Mouse (Mus musculus) frontal cortex, postnatal 25 days (tissue): ENCODE measurements around the gene Mad1l1.
A peak's percentile ranks its signal among the peaks of the same experiment; 100 is the strongest.

Experiments used
- DNase-seq, 2 experiments: peaks; one replicate each; pipeline ENCODE4 v3.0.0; 2022; ENCODE audit warnings: low spot score in 2 of 2

Mad1l1 gene

DNA sequence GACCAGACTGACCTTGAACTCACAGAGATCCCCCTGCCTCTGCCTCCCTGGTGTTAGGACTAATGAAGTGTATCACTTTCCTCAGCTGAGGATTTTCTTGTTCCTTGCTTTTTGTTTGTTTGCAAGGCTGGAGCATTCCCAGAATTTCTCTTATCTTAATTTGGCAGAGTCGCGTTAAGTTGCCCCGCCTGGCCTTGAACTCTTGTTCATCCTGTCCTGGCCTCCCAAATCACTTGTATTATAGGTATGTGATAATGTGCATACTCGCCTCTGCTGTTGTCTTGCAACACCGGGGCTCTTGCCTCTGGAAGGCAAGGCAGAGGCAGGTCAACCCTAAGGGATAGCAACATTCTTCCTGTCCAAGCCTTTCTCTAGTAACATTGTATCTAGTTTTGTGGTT, 2.7 kb upstream of the Mad1l1 start:
- DNase-seq: no peak

DNA sequence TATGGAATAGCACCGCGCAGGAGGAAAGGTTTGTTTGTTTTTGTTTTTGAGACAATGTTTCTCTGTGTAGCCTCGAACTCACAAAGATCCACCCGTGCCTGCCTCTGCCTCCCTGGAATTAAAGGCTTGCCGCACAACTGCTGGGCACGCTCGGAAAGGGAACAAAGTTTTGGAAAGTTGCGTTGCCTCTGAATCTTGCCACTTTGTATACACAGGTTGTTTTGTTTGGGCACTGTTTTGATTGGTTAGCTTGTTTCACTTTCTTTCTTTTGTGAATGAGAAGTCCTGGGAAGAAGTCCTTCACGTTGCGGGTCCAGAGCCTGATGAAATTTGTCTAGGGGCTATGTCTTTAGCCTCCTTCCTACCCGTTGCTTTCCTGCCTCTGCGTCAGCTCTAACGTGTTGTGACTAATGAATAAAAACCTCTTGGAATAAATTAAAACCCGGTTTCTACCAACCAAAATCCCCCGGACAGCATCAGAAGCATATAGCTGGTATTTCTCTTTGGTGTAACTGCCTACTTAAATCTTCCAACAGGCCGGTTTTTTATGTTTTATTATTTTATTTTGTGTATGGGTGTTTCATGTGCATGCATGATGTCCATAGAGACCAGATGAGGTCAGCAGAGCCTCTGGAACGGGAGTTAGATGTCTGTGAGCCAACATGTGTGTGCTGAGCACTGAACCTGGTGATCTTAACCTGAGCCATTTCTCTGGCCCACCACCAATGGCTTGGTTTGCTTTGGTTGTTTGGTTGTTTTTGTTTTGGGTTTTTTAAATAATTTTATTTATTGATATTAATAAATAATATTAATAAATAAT, 614 bp upstream of the Mad1l1 start:
- no peak for DNase-seq

DNA sequence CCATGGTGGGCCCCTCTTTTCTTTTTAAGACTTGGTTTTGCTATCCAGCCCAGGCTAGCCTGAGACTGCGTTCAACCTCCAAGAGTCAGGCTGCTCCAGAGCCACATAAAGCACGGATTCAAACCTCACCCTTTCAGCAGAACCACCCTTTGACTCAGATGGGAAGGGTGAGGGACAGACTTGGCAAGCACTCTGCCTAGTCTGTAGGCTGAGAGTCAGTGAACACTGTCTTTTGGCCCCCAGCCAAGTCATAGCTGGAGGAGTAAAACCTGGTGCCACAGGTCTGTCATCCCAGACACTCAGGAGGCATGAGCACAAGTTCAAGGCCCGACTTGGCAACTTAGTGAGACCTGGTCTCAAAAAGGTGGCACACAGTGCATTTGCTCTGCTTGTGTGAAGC, 4.6 kb downstream of the Mad1l1 start:
- no peak for DNase-seq

DNA sequence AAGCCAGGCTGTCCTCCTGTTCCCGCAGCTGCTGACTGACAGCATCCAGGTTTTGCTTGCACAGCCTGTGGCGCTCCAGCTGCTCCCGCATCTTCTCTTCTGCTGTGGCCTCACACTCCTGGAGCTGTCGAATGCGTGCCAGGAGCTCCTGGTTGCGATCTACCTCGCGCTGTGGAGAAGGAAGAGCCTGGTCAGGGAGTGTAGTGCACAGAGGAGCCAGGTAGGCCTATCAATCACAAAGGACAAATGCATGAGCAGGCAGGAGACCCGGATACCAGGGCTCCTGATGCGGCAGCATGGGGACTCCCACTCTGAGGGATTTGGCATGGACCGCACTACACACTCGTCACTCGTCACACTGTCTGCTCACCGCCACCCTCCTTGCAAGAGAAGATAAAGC, 13.8 kb downstream of the Mad1l1 start:
- no peak for DNase-seq

DNA sequence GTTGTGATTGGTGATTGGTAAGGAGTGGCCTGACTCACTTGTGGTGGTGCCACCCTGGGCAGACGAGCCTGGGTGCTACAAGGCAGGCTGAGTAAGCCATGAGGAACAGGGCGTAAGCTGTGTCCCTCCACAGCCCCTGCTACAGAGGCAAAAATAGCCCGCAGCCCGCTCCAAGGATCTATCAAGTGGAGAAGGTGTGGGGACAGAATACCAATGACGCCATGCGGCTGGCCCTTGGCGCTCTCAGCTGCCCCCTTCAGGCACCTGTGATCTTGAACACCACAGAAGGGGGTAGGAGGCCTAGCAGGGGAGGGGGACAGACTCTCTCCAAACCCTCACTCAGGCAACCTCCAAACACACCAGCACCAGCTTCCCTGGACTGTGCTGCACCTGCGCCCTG, 15.3 kb downstream of the Mad1l1 start:
- no peak for DNase-seq

DNA sequence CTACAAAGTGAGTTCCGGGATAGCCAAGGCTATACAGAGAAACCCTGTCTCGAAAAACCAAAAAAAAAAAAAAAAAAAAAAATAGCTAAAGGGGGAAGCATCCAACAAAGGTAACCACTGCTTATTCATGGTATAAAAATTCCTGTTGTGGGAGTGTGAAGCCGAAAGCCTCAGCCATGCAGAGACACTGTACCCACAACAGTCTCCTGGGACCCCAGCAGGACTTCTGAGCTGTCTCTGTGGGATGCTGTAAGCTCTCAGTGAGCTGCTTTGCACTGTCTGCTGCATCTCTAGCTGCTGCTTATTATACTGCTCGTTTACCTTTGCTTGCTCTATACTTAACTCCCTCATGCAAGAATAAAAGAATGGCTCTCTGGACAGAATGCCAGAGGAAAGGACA, 23.1 kb downstream of the Mad1l1 start:
- DNase-seq: no peak

DNA sequence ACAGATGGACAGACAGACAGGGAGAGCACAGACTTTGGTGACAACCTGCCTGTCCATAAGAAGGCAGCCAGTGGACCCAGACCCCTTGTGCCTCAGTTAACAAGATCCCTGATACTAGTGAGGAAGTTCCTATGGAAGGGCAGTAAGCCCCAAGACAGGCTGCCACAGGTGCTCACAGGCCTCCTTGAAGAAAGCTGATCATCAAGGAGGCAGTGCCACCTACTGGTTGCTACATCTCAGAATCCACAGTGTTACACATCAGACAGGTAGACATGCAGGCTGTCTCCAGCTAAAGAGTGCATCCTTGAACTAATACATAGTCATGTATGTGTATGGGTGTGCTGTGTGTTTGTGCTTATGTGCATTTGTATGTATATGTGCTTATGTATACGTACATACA, 29.2 kb downstream of the Mad1l1 start:
- DNase-seq: peak; percentile 37 to 53

DNA sequence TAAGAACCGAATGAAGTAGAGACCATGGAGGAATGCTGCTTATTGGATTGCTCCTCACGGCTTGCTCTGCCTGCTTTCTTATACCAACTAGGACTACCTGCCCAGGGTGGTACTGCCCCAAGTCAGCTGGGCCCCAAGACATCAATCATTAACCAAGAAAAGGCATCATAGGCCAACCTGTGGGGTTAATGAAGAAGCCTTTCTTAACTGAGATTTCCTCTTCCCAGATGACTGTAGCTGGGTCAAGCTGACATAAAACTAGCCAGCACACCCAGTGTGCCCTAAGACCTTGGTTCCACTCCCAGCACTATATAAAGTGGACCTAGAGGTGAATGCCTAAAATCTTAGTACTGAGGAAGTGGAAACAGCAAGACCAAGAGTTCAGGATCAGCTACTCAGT, 32.2 kb downstream of the Mad1l1 start:
- no peak for DNase-seq

DNA sequence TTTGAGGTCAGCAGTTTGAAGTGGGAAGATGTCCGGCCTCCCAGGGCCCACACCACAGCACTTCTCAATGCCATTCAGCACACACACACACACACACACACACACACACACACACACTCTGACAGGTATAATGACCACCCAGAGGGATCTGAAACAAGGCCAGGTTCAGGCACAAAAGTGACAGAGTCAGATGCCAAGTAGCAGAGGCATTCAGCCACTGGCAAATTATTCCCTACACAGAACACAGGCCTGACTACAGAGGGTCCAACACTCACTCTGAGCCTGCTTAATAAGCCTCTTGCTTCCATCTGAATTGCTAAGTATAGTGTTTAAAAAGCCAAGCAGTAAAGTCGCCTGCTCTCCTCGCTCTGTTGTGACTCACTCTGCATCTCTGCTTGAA, 33.1 kb downstream of the Mad1l1 start:
- no peak for DNase-seq

DNA sequence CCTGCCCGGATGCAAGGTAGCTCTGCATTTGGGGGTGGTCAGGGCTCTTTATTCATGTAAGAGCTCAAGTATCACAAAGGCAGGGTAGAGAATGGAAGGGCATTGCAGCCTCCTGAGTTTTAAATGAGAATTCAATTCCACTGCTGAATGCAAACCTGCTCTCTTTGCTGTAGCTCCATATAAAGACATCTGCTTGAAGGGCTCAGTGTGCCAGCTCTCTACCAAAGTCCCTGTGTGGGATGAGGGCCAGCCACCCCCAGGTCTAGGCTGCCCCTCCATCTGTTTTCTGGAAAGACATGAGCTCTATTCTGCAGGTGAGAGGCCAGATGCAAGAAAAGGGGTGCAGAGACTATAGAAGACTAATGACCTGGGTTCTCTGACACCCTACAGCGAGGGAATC, 36.6 kb downstream of the Mad1l1 start:
- no peak for DNase-seq

DNA sequence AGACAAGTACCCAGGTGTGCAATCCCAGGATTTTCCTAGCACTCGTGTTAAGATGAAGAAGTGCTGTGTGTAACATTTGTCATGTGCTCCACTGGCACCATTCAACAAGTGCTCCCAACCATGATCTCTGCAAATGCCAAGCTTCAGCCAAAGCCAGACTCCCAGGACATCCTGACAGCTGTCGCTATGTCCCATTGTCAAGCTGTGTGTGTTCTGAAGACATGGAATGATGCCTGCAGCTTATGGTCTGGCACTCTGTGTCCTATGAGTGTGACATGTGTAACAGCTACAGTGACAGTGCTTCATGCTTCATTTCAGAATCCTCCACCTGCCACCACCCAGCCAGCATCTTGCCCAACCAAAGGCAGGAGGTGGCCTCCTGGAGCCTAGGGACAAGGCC, 37.3 kb downstream of the Mad1l1 start:
- DNase-seq: no peak

DNA sequence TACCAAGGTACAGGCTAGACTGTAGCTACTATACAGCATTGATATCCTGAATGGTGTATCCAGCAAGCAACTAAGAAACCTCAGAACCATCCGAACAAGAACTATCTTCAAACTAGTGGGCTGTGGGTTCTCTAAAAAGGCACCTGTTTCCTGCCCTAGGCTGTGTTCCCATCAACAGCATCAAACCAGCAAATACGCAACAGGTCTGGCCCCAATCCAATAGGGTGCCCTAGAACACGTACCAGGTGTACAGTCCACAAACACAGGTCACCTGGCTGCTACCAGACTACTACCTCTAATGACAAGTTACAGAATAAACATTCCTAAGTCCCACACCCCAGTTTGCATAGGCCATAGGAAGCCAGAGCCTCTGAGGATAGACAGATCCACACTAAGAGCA, 38.5 kb downstream of the Mad1l1 start:
- no peak for DNase-seq

DNA sequence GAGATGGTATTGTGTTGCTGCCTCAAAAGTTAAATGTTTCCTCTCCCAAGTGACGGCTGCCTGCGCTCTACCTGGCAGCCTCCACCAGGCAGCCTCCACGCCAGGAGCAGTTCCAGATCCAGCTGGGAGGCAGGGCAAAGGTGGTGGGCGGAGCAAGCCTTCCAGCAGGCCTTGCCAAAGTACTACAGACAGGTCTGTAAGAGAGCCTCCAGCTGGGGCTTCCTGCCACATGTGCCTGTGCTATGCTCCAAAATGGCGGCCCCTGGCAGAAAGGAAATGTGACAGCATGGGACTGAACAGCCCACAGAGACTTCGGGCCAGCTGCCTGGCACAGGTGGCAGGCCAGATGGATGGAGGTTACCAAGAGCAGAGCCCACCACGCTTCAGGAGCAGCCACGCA, 39.0 kb downstream of the Mad1l1 start:
- DNase-seq: no peak

DNA sequence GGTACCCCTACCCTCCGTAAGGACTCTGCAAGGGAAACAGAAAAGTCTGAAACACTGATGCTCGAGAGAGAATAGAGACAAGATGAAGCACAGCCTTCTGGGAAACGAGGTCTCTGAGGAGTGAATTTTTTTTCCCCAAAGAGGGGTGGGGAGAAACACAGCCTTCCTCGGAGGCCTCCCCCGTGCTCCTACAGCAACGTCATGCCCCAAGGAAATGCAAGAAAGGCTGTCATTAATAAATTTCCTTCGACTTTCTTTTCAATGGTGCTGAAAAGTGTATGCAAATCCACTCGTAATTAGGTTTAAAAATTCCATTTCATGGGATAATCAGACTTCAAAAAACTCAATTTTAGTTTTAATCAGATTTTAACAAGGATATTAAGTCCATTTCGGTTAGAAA, 41.1 kb downstream of the Mad1l1 start:
- no peak for DNase-seq

DNA sequence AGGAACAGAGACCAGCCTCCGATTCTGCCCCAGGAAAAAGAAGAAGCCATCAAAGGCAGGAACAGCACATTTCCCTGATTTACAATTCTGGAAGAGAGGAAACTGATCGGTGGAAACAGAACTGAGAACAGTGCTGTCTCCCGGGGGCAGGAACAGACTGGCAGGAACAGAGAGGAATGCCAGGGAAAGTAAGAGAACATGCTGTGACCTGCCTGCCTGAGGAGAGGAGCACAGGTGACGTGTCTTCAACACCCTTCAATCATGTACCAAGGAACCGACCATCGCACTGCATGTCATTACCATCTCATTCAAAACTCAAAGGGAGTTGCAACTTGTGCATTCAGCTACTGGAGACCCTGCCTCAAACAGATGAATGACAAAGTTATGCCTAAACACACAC, 44.6 kb downstream of the Mad1l1 start:
- DNase-seq: no peak

DNA sequence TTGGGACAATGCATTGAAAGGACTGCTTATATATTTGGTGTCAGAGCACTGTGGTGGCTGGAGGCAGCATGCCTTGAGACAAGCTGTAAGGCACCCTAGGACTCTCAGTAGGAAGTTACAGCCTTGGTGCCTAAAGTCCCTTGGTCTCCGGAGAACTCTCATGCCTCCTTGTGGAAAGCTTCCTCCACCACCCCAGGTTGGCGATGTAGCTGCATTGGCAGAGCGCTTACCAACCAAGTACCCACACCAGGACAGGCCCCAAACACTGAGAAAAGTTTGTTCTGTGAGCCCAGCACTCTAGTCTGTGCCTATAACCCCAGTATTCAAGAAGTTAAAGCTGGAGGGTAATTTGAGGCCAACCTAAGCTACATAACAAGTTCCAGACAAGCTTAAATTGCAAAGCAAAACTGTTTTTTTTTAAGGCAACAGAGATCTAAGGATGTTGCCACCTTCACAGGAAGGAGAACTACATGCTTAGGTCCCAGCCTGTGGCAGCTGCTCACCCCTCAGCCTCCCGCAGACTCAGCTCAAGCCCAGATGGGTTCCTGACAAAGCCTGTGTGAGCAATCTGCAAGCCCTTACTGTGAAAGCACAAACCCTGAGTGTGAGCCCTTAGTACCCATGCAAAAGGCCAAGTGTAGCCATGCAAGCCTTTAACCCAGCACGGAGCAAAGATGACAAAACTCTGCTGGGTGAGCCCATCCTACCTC, 50.2 kb downstream of the Mad1l1 start:
- no peak for DNase-seq

DNA sequence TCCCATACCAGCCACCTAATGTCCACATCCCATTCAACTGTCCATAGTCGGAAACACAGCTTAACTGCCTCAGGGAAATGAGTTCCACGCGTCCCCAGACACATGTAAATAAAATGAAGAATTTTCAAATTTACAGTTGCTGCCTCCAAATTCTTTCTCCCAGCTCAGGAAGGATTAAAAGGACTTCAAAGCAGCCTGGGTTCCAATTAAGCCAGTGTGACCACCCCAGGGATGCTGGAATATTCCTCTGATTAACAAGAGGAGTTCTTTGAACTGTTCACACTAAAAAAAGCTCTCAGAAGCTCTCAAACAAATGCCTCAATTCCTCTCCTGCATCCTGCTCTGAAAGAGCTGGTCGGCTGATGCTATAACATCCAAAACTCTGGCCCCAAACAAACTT, 53.0 kb downstream of the Mad1l1 start:
- no peak for DNase-seq

DNA sequence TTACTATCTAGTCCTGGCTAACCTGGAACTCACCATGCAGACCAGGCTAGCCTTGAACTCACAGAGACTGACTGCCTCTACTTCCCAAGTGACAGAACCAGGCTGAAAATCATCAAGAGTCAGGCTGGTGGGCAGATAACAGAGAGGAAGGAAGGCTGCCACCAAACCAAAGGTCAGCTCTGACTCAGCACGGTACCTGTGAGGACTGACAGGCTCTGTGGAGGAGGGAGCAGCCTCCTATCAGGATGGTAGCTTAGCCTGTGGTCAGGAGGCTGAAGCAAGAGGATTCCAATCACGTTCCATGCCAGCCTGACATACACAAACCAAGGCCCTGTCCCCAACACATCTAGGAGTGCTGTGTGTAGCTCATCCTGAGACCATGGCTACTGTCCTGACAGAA, 54.3 kb downstream of the Mad1l1 start:
- DNase-seq: no peak

DNA sequence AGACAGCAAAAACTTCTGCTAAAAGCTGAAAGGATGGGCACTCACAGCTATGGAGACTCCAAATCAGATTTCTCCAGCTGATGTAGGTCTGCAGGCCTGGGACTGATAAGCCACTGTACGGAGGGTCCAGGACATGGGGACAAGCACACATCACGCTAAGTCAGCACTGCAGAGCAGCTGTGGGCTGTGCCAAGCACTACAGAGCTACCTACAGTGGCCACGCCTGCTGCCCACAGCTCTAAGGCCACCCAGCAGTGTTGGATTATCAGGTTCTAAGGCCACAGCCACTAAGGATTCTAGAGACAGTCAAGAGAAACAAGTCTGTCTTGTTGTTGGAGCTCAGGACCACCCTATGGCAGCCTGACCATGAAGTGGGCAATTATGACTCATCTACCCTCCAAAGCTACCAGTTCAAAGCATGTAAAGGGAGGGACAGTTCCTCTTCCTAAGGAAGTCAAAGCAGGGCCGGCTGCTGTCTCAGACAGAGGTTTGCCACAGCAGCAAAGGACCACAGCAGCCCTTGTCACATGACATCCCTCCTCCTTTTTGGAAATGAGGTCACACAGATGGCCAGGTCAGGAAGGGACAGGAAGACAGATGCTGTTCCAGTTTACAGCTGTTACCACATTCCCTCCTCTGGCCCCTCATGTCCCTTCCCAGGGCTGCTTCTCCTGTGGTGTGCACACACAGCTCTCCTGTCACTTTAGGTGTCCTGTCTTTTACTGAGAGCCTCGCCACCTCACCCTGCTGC, 56.4 kb downstream of the Mad1l1 start:
- no peak for DNase-seq

DNA sequence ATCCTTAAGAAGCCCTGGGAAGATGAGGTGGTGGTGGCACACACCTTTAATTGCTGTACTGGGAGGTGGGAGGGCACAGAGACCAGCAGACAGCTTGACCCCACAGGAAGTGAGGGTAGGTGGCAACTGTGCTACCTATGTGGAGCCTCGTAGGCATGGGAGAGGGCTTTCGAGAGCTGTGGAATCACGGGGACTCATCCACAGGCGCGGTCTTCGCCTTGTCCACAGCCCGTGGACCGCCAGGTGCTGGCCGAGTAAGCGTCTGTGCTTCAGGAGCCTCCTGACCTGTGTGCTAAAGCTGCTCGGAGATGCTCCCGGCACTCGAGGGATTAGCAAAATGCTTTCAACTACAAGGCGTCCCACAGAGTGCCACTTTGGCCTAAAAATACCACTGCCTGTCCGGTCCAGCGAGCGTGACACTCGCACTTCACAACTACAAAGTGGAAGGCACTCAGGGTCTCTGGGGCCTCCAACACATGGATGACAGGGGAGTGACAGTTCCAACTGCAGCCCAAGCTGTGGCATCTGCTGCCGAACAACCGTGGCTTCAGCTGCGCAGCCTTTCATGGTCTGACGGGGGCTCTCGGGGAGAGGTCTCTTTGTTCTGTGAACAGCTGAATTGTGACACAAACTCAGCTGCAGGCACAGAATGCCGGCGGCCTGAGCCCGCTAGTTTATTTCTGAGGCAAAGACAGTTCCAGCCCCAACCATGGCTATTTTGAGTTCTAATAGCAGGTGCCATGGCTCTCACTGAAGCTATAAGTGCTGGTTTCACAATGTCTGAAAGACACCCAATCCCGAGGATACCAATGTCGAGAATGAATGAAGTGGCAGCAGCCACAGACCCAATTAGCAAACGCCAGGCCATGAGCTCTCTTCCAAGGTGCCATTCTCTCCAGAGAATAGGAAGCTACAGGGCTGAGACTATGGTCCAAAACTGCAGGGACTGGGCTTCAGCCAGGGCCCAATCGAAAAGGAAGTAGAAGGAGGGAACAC, 57.3 kb downstream of the Mad1l1 start:
- no peak for DNase-seq

DNA sequence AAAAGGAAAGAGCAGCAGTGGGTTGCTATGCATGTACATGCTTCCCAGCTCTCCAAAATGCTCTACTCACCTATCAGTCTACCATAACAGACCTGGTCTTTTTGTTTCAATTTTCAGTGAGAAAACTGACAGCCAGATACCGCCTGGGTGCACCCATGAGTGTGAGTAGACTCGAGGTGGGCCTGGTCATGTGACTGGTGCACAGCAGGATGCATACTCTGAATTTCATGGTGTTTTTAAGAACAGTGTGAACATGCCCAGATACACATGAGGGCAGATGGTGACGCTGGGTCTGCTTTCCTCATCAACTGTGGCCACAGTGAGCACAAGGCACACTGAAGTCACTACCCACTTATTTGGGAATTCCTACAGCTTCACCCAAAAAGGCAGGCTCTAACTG, 59.0 kb downstream of the Mad1l1 start:
- no peak for DNase-seq

DNA sequence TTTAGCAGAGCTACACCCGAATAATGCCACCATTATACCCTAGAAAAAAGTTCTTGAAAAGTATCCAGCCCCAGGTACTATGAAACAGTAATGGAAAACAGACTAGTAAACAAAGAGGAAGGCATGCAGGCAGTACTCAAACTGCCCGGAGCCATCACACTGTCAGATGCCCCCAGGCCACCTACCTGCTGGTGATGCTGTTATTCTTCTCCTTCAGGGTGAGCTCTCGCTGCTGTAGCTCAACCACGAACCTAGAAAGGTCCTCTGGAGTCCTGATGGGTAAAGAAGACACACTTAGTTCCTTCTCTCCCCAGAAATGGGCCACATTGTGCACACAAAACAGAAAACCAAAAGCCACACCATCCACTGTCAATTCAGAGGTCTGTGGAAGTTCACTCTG, 60.0 kb downstream of the Mad1l1 start:
- DNase-seq: no peak
